Mouse (Mus musculus): ENCODE results near the gene Cpm. TPM values are rescaled to one million over a fixed set of nuclear protein-coding genes. Genes with fewer than 3 reads are reported as not detected.
"Not testable (repeated sequence)": the region's sequence is repeated elsewhere in the genome, so short reads cannot be mapped to it uniquely, and the experiment has no call there.

Cpm gene
- polyA plus RNA-seq, 1 experiment from 2014 or later, result 3.1 TPM

- no peaks in the 10 kb centered on the region for H3K9me3 ChIP-seq
- no peaks in the 10 kb centered on the region for H3K4me1 ChIP-seq
- H3K27ac ChIP-seq (replicated peaks), result no peak overlapping the region
- H3K36me3 ChIP-seq, result no peaks in the 10 kb centered on the region
- no peak overlapping the region for H3K4me2 ChIP-seq
- ATAC-seq (ENCODE audit: extremely low read depth, insufficient number of reproducible peaks, low FRiP score, low TSS enrichment), result no peak
- no peak overlapping the region for H3K9ac ChIP-seq
- WGBS, result 65% methylated on average over 2 of the region's 2 CpGs
- no peaks in the 10 kb centered on the region for H3K27me3 ChIP-seq (replicated peaks)
- no peak overlapping the region for H3K4me3 ChIP-seq
Observed at GRCm38 (mm10) chr10:117610794-117611384, 18.4 kb upstream of the Cpm start.

DNA sequence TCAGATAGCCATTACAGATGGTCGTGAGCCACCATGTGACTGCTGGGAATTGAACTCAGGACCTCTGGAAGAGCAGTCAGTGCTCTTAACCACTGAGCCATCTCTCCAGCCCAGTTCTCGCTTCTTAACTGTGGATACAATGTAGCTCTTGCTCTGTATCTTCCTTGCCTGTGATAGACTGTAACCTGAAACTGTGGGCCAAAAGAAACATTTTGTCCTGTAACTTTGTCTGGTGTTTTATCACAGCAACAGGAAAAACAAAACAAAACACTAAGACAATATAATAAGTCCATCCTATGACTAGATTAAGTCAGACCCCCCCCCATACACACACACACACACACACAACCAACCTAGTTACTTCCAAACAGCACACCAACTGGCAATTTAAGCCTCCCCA is 17.8 kb upstream of the Cpm start:
- no peak for ATAC-seq (ENCODE audit: extremely low read depth, insufficient number of reproducible peaks, low FRiP score, low TSS enrichment)
- H3K9me3 ChIP-seq, result 0 out of 2 replicates have a peak, but pooled peaks cover under 1% of the 10 kb centered on the region
- no peaks in the 10 kb centered on the region for H3K27me3 ChIP-seq (replicated peaks)
- H3K4me2 ChIP-seq, result no peak overlapping the region
- no peak overlapping the region for H3K27ac ChIP-seq (replicated peaks)
- no peaks in the 10 kb centered on the region for H3K4me1 ChIP-seq
- WGBS, result 73% methylated on average over 2 of the region's 2 CpGs
- H3K36me3 ChIP-seq, result no peaks in the 10 kb centered on the region
- H3K9ac ChIP-seq, result no peak overlapping the region
- H3K4me3 ChIP-seq, result no peak overlapping the region

- ATAC-seq (ENCODE audit: extremely low read depth, insufficient number of reproducible peaks, low FRiP score, low TSS enrichment), result no peak
- H3K9ac ChIP-seq, result no peak overlapping the region
- H3K27me3 ChIP-seq (replicated peaks), result no peaks in the 10 kb centered on the region
- H3K4me1 ChIP-seq, result no peaks in the 10 kb centered on the region
- H3K4me3 ChIP-seq, result no peak overlapping the region
- H3K4me2 ChIP-seq, result no peak overlapping the region
- H3K36me3 ChIP-seq, result no peaks in the 10 kb centered on the region
- WGBS, result 72% methylated on average over 2 of the region's 2 CpGs
- H3K9me3 ChIP-seq, result 0 out of 2 replicates have a peak, but pooled peaks cover 5% of the 10 kb centered on the region
- H3K27ac ChIP-seq (replicated peaks), result no peak overlapping the region
Observed at GRCm38 (mm10) chr10:117611976-117612375, 17.3 kb upstream of the Cpm start.

GRCm38 (mm10) chr10:117612621-117613584 is 16.4 kb upstream of the Cpm start:
- no peak overlapping the region for H3K27ac ChIP-seq (replicated peaks)
- H3K9ac ChIP-seq, result no peak overlapping the region
- H3K4me1 ChIP-seq, result no peaks in the 10 kb centered on the region
- H3K9me3 ChIP-seq, result 0 out of 2 replicates have a peak, but pooled peaks cover 5% of the 10 kb centered on the region
- no peaks in the 10 kb centered on the region for H3K36me3 ChIP-seq
- no peak for ATAC-seq (ENCODE audit: extremely low read depth, insufficient number of reproducible peaks, low FRiP score, low TSS enrichment)
- no peak overlapping the region for H3K4me2 ChIP-seq
- H3K27me3 ChIP-seq (replicated peaks), result no peaks in the 10 kb centered on the region
- WGBS, result 73% methylated on average over 8 of the region's 8 CpGs
- H3K4me3 ChIP-seq, result no peak overlapping the region

GRCm38 (mm10) chr10:117613960-117614359 is 15.3 kb upstream of the Cpm start:
- H3K9ac ChIP-seq, result no peak overlapping the region
- H3K36me3 ChIP-seq, result no peaks in the 10 kb centered on the region
- no peak overlapping the region for H3K4me2 ChIP-seq
- H3K27ac ChIP-seq (replicated peaks), result no peak overlapping the region
- H3K4me3 ChIP-seq, result no peak overlapping the region
- H3K27me3 ChIP-seq (replicated peaks), result no peaks in the 10 kb centered on the region
- H3K9me3 ChIP-seq, result 0 out of 2 replicates have a peak, but pooled peaks cover 5% of the 10 kb centered on the region
- no peak for ATAC-seq (ENCODE audit: extremely low read depth, insufficient number of reproducible peaks, low FRiP score, low TSS enrichment)
- no peaks in the 10 kb centered on the region for H3K4me1 ChIP-seq
- WGBS, result 52% methylated on average over 6 of the region's 6 CpGs

GRCm38 (mm10) chr10:117614387-117614786 is 14.9 kb upstream of the Cpm start:
- H3K36me3 ChIP-seq, result no peaks in the 10 kb centered on the region
- no peaks in the 10 kb centered on the region for H3K4me1 ChIP-seq
- 56% methylated on average over 3 of the region's 3 CpGs for WGBS
- ATAC-seq (ENCODE audit: extremely low read depth, insufficient number of reproducible peaks, low FRiP score, low TSS enrichment), result no peak
- 0 out of 2 replicates have a peak, but pooled peaks cover 5% of the 10 kb centered on the region for H3K9me3 ChIP-seq
- no peak overlapping the region for H3K9ac ChIP-seq
- H3K4me3 ChIP-seq, result no peak overlapping the region
- H3K27ac ChIP-seq (replicated peaks), result no peak overlapping the region
- no peaks in the 10 kb centered on the region for H3K27me3 ChIP-seq (replicated peaks)
- no peak overlapping the region for H3K4me2 ChIP-seq

- 76% methylated on average over 8 of the region's 8 CpGs for WGBS
- no peak for ATAC-seq (ENCODE audit: extremely low read depth, insufficient number of reproducible peaks, low FRiP score, low TSS enrichment)
- H3K27me3 ChIP-seq (replicated peaks), result no peaks in the 10 kb centered on the region
Observed at GRCm38 (mm10) chr10:117615239-117615638, 14.1 kb upstream of the Cpm start.

GRCm38 (mm10) chr10:117615746-117616145 is 13.6 kb upstream of the Cpm start:
- 0 out of 2 replicates have a peak, but pooled peaks cover 5% of the 10 kb centered on the region for H3K9me3 ChIP-seq
- no peak overlapping the region for H3K4me2 ChIP-seq
- 69% methylated on average over 4 of the region's 4 CpGs for WGBS
- H3K36me3 ChIP-seq, result no peaks in the 10 kb centered on the region
- H3K27ac ChIP-seq (replicated peaks), result no peak overlapping the region
- no peak overlapping the region for H3K4me3 ChIP-seq
- no peak overlapping the region for H3K9ac ChIP-seq
- no peak for ATAC-seq (ENCODE audit: extremely low read depth, insufficient number of reproducible peaks, low FRiP score, low TSS enrichment)
- no peaks in the 10 kb centered on the region for H3K27me3 ChIP-seq (replicated peaks)
- no peaks in the 10 kb centered on the region for H3K4me1 ChIP-seq

More at GRCm38 (mm10) chr10:117615239-117615638, 14.1 kb upstream of the Cpm start:
- H3K4me3 ChIP-seq, result no peak overlapping the region
- no peaks in the 10 kb centered on the region for H3K4me1 ChIP-seq
- 0 out of 2 replicates have a peak, but pooled peaks cover 5% of the 10 kb centered on the region for H3K9me3 ChIP-seq
- no peak overlapping the region for H3K27ac ChIP-seq (replicated peaks)
- no peak overlapping the region for H3K4me2 ChIP-seq
- no peak overlapping the region for H3K9ac ChIP-seq
- H3K36me3 ChIP-seq, result no peaks in the 10 kb centered on the region

DNA sequence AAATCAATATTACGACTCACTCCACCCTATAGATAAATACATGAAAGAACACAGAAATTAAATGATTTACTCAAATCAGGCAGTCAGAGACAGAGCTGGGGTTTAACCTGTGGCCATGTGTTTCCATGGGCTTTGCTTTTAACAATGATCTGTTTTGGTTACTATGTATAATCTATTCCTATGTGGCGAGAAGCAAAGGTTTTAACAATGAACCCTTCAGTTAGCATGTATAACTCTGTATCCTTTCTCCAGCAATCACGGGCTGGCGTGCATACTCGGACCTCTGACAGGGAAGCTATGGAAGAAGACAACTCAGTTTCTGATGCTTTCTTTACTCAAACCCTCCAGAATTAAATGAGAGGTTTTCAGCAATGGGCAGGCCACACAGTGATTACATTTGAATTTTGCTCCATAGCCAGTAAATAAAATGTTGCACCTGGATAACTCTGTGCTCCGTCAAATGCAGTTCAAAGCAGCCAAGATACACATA is 13.1 kb upstream of the Cpm start:
- Histone ChIP-seq H3K27me3 (replicated peaks) (no peaks in the 10 kb centered on the region), H3K36me3 (no peaks in the 10 kb centered on the region), H3K4me3 (no peak overlapping the region), H3K4me1 (no peaks in the 10 kb centered on the region), H3K27ac (replicated peaks) (no peak overlapping the region), H3K9ac (no peak overlapping the region), H3K9me3 (0 out of 2 replicates have a peak, but pooled peaks cover 5% of the 10 kb centered on the region), H3K4me2 (no peak overlapping the region)
- no peak for ATAC-seq (ENCODE audit: extremely low read depth, insufficient number of reproducible peaks, low FRiP score, low TSS enrichment)
- WGBS, result 74% methylated on average over 6 of the region's 6 CpGs

DNA sequence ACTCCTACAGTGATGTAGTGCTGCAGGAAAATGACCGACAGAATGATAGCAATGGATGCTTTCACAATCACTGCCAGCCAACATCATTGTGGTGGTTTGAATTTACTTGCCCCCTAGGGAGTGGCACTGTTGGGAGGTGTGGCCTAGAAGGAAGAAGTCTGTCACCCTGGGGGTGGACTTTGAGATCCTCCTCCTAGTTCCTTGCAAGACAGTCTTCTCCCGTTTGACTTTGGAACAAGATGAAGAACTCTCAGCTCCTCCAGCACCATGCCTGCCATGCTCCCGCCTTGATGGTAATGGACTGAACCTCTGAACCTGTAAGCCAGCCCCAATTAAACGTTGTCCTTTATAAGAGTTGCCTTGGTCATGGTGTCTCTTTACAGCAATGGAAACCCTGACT is 12.5 kb upstream of the Cpm start:
- WGBS, result 76% methylated on average over 4 of the region's 4 CpGs
- H3K9ac ChIP-seq; H3K4me2 ChIP-seq; H3K27me3 ChIP-seq (replicated peaks); H3K36me3 ChIP-seq; H3K4me3 ChIP-seq; H3K4me1 ChIP-seq; ATAC-seq (ENCODE audit: extremely low read depth, insufficient number of reproducible peaks, low FRiP score, low TSS enrichment); H3K27ac ChIP-seq (replicated peaks); H3K9me3 ChIP-seq: not testable (repeated sequence)

GRCm38 (mm10) chr10:117617568-117618345 is 11.5 kb upstream of the Cpm start:
- no peaks in the 10 kb centered on the region for H3K4me1 ChIP-seq
- WGBS, result 78% methylated on average over 3 of the region's 3 CpGs
- H3K9me3 ChIP-seq, result 0 out of 2 replicates have a peak, but pooled peaks cover 5% of the 10 kb centered on the region
- H3K9ac ChIP-seq, result no peak overlapping the region
- no peaks in the 10 kb centered on the region for H3K36me3 ChIP-seq
- no peak overlapping the region for H3K4me2 ChIP-seq
- no peaks in the 10 kb centered on the region for H3K27me3 ChIP-seq (replicated peaks)
- no peak for ATAC-seq (ENCODE audit: extremely low read depth, insufficient number of reproducible peaks, low FRiP score, low TSS enrichment)
- no peak overlapping the region for H3K27ac ChIP-seq (replicated peaks)
- H3K4me3 ChIP-seq, result no peak overlapping the region

Measured in heart, embryonic 13.5 days (tissue).